Mouse (Mus musculus) forebrain, embryonic 16.5 days (tissue): ENCODE results near the gene Lix1l. TPM values are rescaled to one million over a fixed set of nuclear protein-coding genes. Genes with fewer than 3 reads are reported as not detected.

Source experiments
- ATAC-seq: fragments of 200-750 bp; cut with Nextera tagmentation; 2 replicates; pipeline ENCODE4 v1.8.0; 2017; ENCODE audit warnings: mild to moderate bottlenecking, moderate library complexity
- H3K27ac ChIP-seq: fragments of 300-500 bp; sonication (generic); 2 replicates; pipeline ENCODE4 v1.5.1; 2014; ENCODE audit warnings: low read length, control low read depth
- H3K27me3 ChIP-seq: fragments of 300-500 bp; sonication (generic); replicated peaks from 2 replicates; pipeline ENCODE4 v1.6.1; 2014; ENCODE audit warnings: low read length; ENCODE audit not compliant: control insufficient read depth, insufficient read depth
- H3K36me3 ChIP-seq: fragments of 300-500 bp; sonication (generic); 2 replicates; pipeline ENCODE4 v1.6.1; 2014; ENCODE audit not compliant: control insufficient read depth, insufficient read depth
- H3K4me1 ChIP-seq: fragments of 300-500 bp; sonication (generic); replicated peaks from 2 replicates; pipeline ENCODE4 v1.6.1; 2014; ENCODE audit warnings: low read length; ENCODE audit not compliant: control insufficient read depth, insufficient read depth
- H3K4me2 ChIP-seq: fragments of 300-500 bp; sonication (generic); 2 replicates; pipeline ENCODE4 v1.6.1; 2014; ENCODE audit warnings: mild to moderate bottlenecking, low read length, control low read depth
- H3K4me3 ChIP-seq: fragments of 300-500 bp; sonication (generic); replicated peaks from 2 replicates; pipeline ENCODE4 v1.5.1; 2014; ENCODE audit warnings: mild to moderate bottlenecking, low read length, control low read depth
- H3K9ac ChIP-seq: fragments of 300-500 bp; sonication (generic); replicated peaks from 2 replicates; pipeline ENCODE4 v1.6.1; 2014; ENCODE audit warnings: low read depth, low read length, control low read depth
- H3K9me3 ChIP-seq: fragments of 300-500 bp; sonication (generic); 2 replicates; pipeline ENCODE4 v1.6.1; 2016; ENCODE audit warnings: low read length; ENCODE audit not compliant: control insufficient read depth
- WGBS: fragments of 180-500 bp; shearing (Covaris S2); extraction: QIAGEN DNeasy Blood & Tissue Kit; methylation state at CpG from one replicate; pipeline ENCODE4 v1.1.7; 2014; 5-methylcytosine and 5-hydroxymethylcytosine counted together
- polyA plus RNA-seq: library from polyadenylated mRNA; unstranded; fragments of >200 nt; fragmentation: Nextera tagmentation; extraction: Ambion mirVana; gene quantifications from 2 replicates; pipeline ENCODE4 v1.2.1, GENCODE M21; 2015

Lix1l gene
- polyA plus RNA-seq, 1 experiment from 2014 or later, result 7.5 TPM

- peak overlapping the region; percentile 75 for H3K9ac ChIP-seq
- H3K27me3 ChIP-seq, result no peaks in the 10 kb centered on the region
- peak overlapping the region; percentile 99 for H3K4me2 ChIP-seq
- H3K27ac ChIP-seq, result peak overlapping the region; percentile 52
- WGBS, result 23% methylated on average over 6 of the region's 6 CpGs
- H3K4me3 ChIP-seq, result peak overlapping the region; percentile 52
- no peaks in the 10 kb centered on the region for H3K36me3 ChIP-seq
- no peak for ATAC-seq
- H3K9me3 ChIP-seq, result no peaks in the 10 kb centered on the region
- H3K4me1 ChIP-seq, result peaks cover 55% of the 10 kb centered on the region
These were observed 5.3 kb upstream of the Lix1l start for GRCm38 (mm10) chr3:96595661-96596060.

GRCm38 (mm10) chr3:96596228-96596707 is 4.7 kb upstream of the Lix1l start, which contains the start of gene Ankrd34a:
Gene Ankrd34a, plus strand, starts transcription at chr3:96596636.
- peak within 1 kb of the TSS; percentile 52 for H3K27ac ChIP-seq
- H3K27me3 ChIP-seq, result no peaks in the 10 kb centered on the region
- peak within 1 kb of the TSS; percentile 52 for H3K4me3 ChIP-seq
- H3K36me3 ChIP-seq, result no peaks in the 10 kb centered on the region
- WGBS, result 1% methylated on average over 19 of the region's 23 CpGs
- no peak for ATAC-seq
- H3K4me1 ChIP-seq, result peaks cover 55% of the 10 kb centered on the region
- H3K9ac ChIP-seq, result peak within 1 kb of the TSS; percentile 75
- no peaks in the 10 kb centered on the region for H3K9me3 ChIP-seq
- peak within 1 kb of the TSS; percentile 99 for H3K4me2 ChIP-seq

- peak overlapping the region; percentile 75 for H3K9ac ChIP-seq
- H3K4me2 ChIP-seq, result peak overlapping the region; percentile 99
- H3K27me3 ChIP-seq, result no peaks in the 10 kb centered on the region
- no peak for ATAC-seq
- H3K36me3 ChIP-seq, result no peaks in the 10 kb centered on the region
- no peaks in the 10 kb centered on the region for H3K9me3 ChIP-seq
- H3K27ac ChIP-seq, result peak overlapping the region; percentile 52
- 2% methylated on average over 9 of the region's 12 CpGs for WGBS
- peaks cover 55% of the 10 kb centered on the region for H3K4me1 ChIP-seq
- peak overlapping the region; percentile 52 for H3K4me3 ChIP-seq
These were observed 4.1 kb upstream of the Lix1l start for GRCm38 (mm10) chr3:96596855-96597254.

- under 1% methylated on average over 40 of the region's 40 CpGs for WGBS
- H3K27me3 ChIP-seq, result no peaks in the 10 kb centered on the region
- peak overlapping the region; percentile 75 for H3K9ac ChIP-seq
- H3K4me2 ChIP-seq, result peak overlapping the region; percentile 99
- H3K4me1 ChIP-seq, result peaks cover 59% of the 10 kb centered on the region
- ATAC-seq, result no peak
- peak overlapping the region; percentile 52 for H3K4me3 ChIP-seq
- H3K9me3 ChIP-seq, result no peaks in the 10 kb centered on the region
- H3K36me3 ChIP-seq, result no peaks in the 10 kb centered on the region
- peak overlapping the region; percentile 52 for H3K27ac ChIP-seq
These were observed 3.5 kb upstream of the Lix1l start for GRCm38 (mm10) chr3:96597435-96597891.

- H3K4me1 ChIP-seq, result peaks cover 62% of the 10 kb centered on the region
- peak overlapping the region; percentile 52 for H3K4me3 ChIP-seq
- H3K9ac ChIP-seq, result peak overlapping the region; percentile 75
- H3K4me2 ChIP-seq, result peak overlapping the region; percentile 99
- no peaks in the 10 kb centered on the region for H3K36me3 ChIP-seq
- H3K9me3 ChIP-seq, result no peaks in the 10 kb centered on the region
- no peak overlapping the region; the same call in 1 of the 2 replicates for H3K27ac ChIP-seq
- 3% methylated on average over 54 of the region's 54 CpGs for WGBS
- H3K27me3 ChIP-seq, result no peaks in the 10 kb centered on the region
- ATAC-seq, result no peak
These were observed 2.5 kb upstream of the Lix1l start for GRCm38 (mm10) chr3:96598156-96599068.

GRCm38 (mm10) chr3:96599069-96599393 is 1.9 kb upstream of the Lix1l start:
- Histone ChIP-seq H3K27ac (no peak overlapping the region), H3K4me3 (no peak overlapping the region; the same call in 1 of the 2 replicates), H3K9ac (no peak overlapping the region), H3K36me3 (no peaks in the 10 kb centered on the region), H3K9me3 (no peaks in the 10 kb centered on the region), H3K4me1 (peaks cover 68% of the 10 kb centered on the region), H3K27me3 (no peaks in the 10 kb centered on the region), H3K4me2 (peak overlapping the region; percentile 99)
- WGBS, result 46% methylated on average over 8 of the region's 8 CpGs
- no peak for ATAC-seq

- no peaks in the 10 kb centered on the region for H3K9me3 ChIP-seq
- 66% methylated on average over 3 of the region's 3 CpGs for WGBS
- no peak overlapping the region for H3K9ac ChIP-seq
- ATAC-seq, result no peak
- H3K4me3 ChIP-seq, result no peak overlapping the region
- no peaks in the 10 kb centered on the region for H3K36me3 ChIP-seq
- H3K4me1 ChIP-seq, result peaks cover 72% of the 10 kb centered on the region
- no peak overlapping the region for H3K4me2 ChIP-seq
- H3K27me3 ChIP-seq, result no peaks in the 10 kb centered on the region
- no peak overlapping the region for H3K27ac ChIP-seq
These were observed 1.5 kb upstream of the Lix1l start for GRCm38 (mm10) chr3:96599411-96599810.

GRCm38 (mm10) chr3:96601251-96601787 is 370 bp downstream of the Lix1l start:
- Histone ChIP-seq H3K27me3 (no peaks in the 10 kb centered on the region), H3K9me3 (no peaks in the 10 kb centered on the region), H3K4me2 (peak overlapping the region; percentile 62), H3K4me3 (peak overlapping the region; percentile 81), H3K36me3 (no peaks in the 10 kb centered on the region), H3K4me1 (peaks cover 67% of the 10 kb centered on the region), H3K9ac (peak overlapping the region; percentile 87), H3K27ac (peak overlapping the region; percentile 96)
- WGBS, result under 1% methylated on average over 24 of the region's 40 CpGs
- ATAC-seq, result peak; percentile 59

GRCm38 (mm10) chr3:96601941-96602703 is 1.2 kb downstream of the Lix1l start:
- Histone ChIP-seq H3K27ac (peak overlapping the region; percentile 96), H3K36me3 (no peaks in the 10 kb centered on the region), H3K9ac (peak overlapping the region; percentile 87), H3K9me3 (no peaks in the 10 kb centered on the region), H3K27me3 (no peaks in the 10 kb centered on the region), H3K4me1 (peaks cover 59% of the 10 kb centered on the region), H3K4me3 (peak overlapping the region; percentile 81), H3K4me2 (peak overlapping the region; percentile 62)
- ATAC-seq, result no peak
- 6% methylated on average over 10 of the region's 10 CpGs for WGBS
